Mouse (Mus musculus): ENCODE measurements around the gene Iffo2. TPM values are rescaled to one million over a fixed set of nuclear protein-coding genes. Genes with fewer than 3 reads are reported as not detected.

The Iffo2 gene
- polyA plus RNA-seq, 1 experiment from 2014 or later: 3.4 TPM

- no peak overlapping the region for H3K4me2 ChIP-seq (replicated peaks; ENCODE audit: low read depth)
- WGBS: 45% methylated on average over 2 of the region's 2 CpGs
Observed at GRCm38 (mm10) chr4:139512985-139513384, 17.4 kb upstream of the Iffo2 start.

GRCm38 (mm10) chr4:139519221-139519620, 11.1 kb upstream of the Iffo2 start:
- Histone ChIP-seq H3K4me3 (ENCODE audit: low read depth, low read length) (no peak overlapping the region), H3K27ac (ENCODE audit: low read depth, low read length) (no peak overlapping the region), H3K9me3 (ENCODE audit: control insufficient read depth) (no peaks in the 10 kb centered on the region), H3K4me2 (replicated peaks; ENCODE audit: low read depth) (no peak overlapping the region), H3K27me3 (replicated peaks; ENCODE audit: control insufficient read depth, insufficient read depth, low read length) (no peaks in the 10 kb centered on the region), H3K9ac (ENCODE audit: low read depth, low read length) (no peak overlapping the region), H3K36me3 (ENCODE audit: control insufficient read depth, insufficient read depth) (no peaks in the 10 kb centered on the region), H3K4me1 (replicated peaks; ENCODE audit: control insufficient read depth, insufficient read depth, low read length) (no peaks in the 10 kb centered on the region)
- TF ChIP-seq CTCF (IDR thresholded peaks at IDR 0.05; ENCODE audit: low read depth): no peak
- 62% methylated on average over 6 of the region's 6 CpGs for WGBS
- no peak for ATAC-seq

More at GRCm38 (mm10) chr4:139512985-139513384, 17.4 kb upstream of the Iffo2 start:
- no peak overlapping the region for H3K9ac ChIP-seq (ENCODE audit: low read depth, low read length)
- H3K27me3 ChIP-seq (replicated peaks; ENCODE audit: control insufficient read depth, insufficient read depth, low read length): no peaks in the 10 kb centered on the region
- H3K27ac ChIP-seq (ENCODE audit: low read depth, low read length): no peak overlapping the region
- H3K4me1 ChIP-seq (replicated peaks; ENCODE audit: control insufficient read depth, insufficient read depth, low read length): peaks cover 13% of the 10 kb centered on the region; the same call in 1 of the 2 replicates
- H3K36me3 ChIP-seq (ENCODE audit: control insufficient read depth, insufficient read depth): no peaks in the 10 kb centered on the region
- H3K9me3 ChIP-seq (ENCODE audit: control insufficient read depth): no peaks in the 10 kb centered on the region
- no peak for TF ChIP-seq CTCF (IDR thresholded peaks at IDR 0.05; ENCODE audit: low read depth)
- H3K4me3 ChIP-seq (ENCODE audit: low read depth, low read length): no peak overlapping the region
- ATAC-seq: no peak

- 89% methylated on average over 10 of the region's 10 CpGs for WGBS
- no peaks in the 10 kb centered on the region for H3K27me3 ChIP-seq (replicated peaks; ENCODE audit: control insufficient read depth, insufficient read depth, low read length)
- no peak overlapping the region for H3K4me3 ChIP-seq (ENCODE audit: low read depth, low read length)
- TF ChIP-seq CTCF (IDR thresholded peaks at IDR 0.05; ENCODE audit: low read depth): no peak
- H3K27ac ChIP-seq (ENCODE audit: low read depth, low read length): no peak overlapping the region
- H3K4me2 ChIP-seq (replicated peaks; ENCODE audit: low read depth): no peak overlapping the region
- no peak for ATAC-seq
- no peaks in the 10 kb centered on the region for H3K9me3 ChIP-seq (ENCODE audit: control insufficient read depth)
- no peaks in the 10 kb centered on the region for H3K4me1 ChIP-seq (replicated peaks; ENCODE audit: control insufficient read depth, insufficient read depth, low read length)
- no peak overlapping the region for H3K9ac ChIP-seq (ENCODE audit: low read depth, low read length)
- H3K36me3 ChIP-seq (ENCODE audit: control insufficient read depth, insufficient read depth): no peaks in the 10 kb centered on the region
Observed at GRCm38 (mm10) chr4:139521926-139522325, 8.4 kb upstream of the Iffo2 start.

- no peak for ATAC-seq
Observed at GRCm38 (mm10) chr4:139526475-139526874, 3.9 kb upstream of the Iffo2 start.

GRCm38 (mm10) chr4:139532081-139532480, 1.7 kb downstream of the Iffo2 start:
- Histone ChIP-seq H3K36me3 (ENCODE audit: control insufficient read depth, insufficient read depth) (no peaks in the 10 kb centered on the region), H3K27me3 (replicated peaks; ENCODE audit: control insufficient read depth, insufficient read depth, low read length) (no peaks in the 10 kb centered on the region), H3K9ac (ENCODE audit: low read depth, low read length) (no peak overlapping the region), H3K4me1 (replicated peaks; ENCODE audit: control insufficient read depth, insufficient read depth, low read length) (no peaks in the 10 kb centered on the region), H3K4me3 (ENCODE audit: low read depth, low read length) (no peak overlapping the region), H3K9me3 (ENCODE audit: control insufficient read depth) (no peaks in the 10 kb centered on the region), H3K27ac (ENCODE audit: low read depth, low read length) (no peak overlapping the region), H3K4me2 (replicated peaks; ENCODE audit: low read depth) (no peak overlapping the region)
- ATAC-seq: no peak
- no peak for TF ChIP-seq CTCF (IDR thresholded peaks at IDR 0.05; ENCODE audit: low read depth)
- 89% methylated on average over 10 of the region's 10 CpGs for WGBS

More at GRCm38 (mm10) chr4:139526475-139526874, 3.9 kb upstream of the Iffo2 start:
- H3K4me2 ChIP-seq (replicated peaks; ENCODE audit: low read depth): no peak overlapping the region
- no peak overlapping the region for H3K27ac ChIP-seq (ENCODE audit: low read depth, low read length)
- no peak for TF ChIP-seq CTCF (IDR thresholded peaks at IDR 0.05; ENCODE audit: low read depth)
- 75% methylated on average over 12 of the region's 12 CpGs for WGBS
- H3K27me3 ChIP-seq (replicated peaks; ENCODE audit: control insufficient read depth, insufficient read depth, low read length): no peaks in the 10 kb centered on the region
- H3K36me3 ChIP-seq (ENCODE audit: control insufficient read depth, insufficient read depth): no peaks in the 10 kb centered on the region
- H3K4me3 ChIP-seq (ENCODE audit: low read depth, low read length): no peak overlapping the region
- H3K4me1 ChIP-seq (replicated peaks; ENCODE audit: control insufficient read depth, insufficient read depth, low read length): no peaks in the 10 kb centered on the region
- H3K9ac ChIP-seq (ENCODE audit: low read depth, low read length): no peak overlapping the region
- H3K9me3 ChIP-seq (ENCODE audit: control insufficient read depth): no peaks in the 10 kb centered on the region

GRCm38 (mm10) chr4:139535127-139535695, 4.9 kb downstream of the Iffo2 start:
- WGBS: 13% methylated on average over 12 of the region's 12 CpGs

More at GRCm38 (mm10) chr4:139535127-139535695, 4.9 kb downstream of the Iffo2 start:
- Histone ChIP-seq H3K9me3 (ENCODE audit: control insufficient read depth) (no peaks in the 10 kb centered on the region), H3K4me3 (ENCODE audit: low read depth, low read length) (no peak overlapping the region), H3K27me3 (replicated peaks; ENCODE audit: control insufficient read depth, insufficient read depth, low read length) (no peaks in the 10 kb centered on the region), H3K27ac (ENCODE audit: low read depth, low read length) (no peak overlapping the region), H3K4me2 (replicated peaks; ENCODE audit: low read depth) (no peak overlapping the region; the same call in 1 of the 2 replicates), H3K9ac (ENCODE audit: low read depth, low read length) (no peak overlapping the region), H3K36me3 (ENCODE audit: control insufficient read depth, insufficient read depth) (no peaks in the 10 kb centered on the region), H3K4me1 (replicated peaks; ENCODE audit: control insufficient read depth, insufficient read depth, low read length) (no peaks in the 10 kb centered on the region)
- peak; percentile 40; the same call in 1 of the 2 replicates for TF ChIP-seq CTCF (IDR thresholded peaks at IDR 0.05; ENCODE audit: low read depth)
- ATAC-seq: peak; percentile 70
